Mouse (Mus musculus): ENCODE data around the gene Dnaaf5. TPM values are rescaled to one million over a fixed set of nuclear protein-coding genes. Genes with fewer than 3 reads are reported as not detected.

Gene Dnaaf5
- polyA plus RNA-seq, 1 experiment: 22.6 TPM

- Histone ChIP-seq H3K4me1 (ENCODE audit: control insufficient read depth, insufficient read depth, low read length) (no peaks in the 10 kb centered on the region), H3K9ac (ENCODE audit: low read depth, poor library complexity, severe bottlenecking) (no peak overlapping the region), H3K27ac (ENCODE audit: insufficient read depth, low read length) (no peak overlapping the region), H3K9me3 (replicated peaks; ENCODE audit: control insufficient read depth, insufficient read depth, low read length, poor library complexity, severe bottlenecking) (peaks cover 5% of the 10 kb centered on the region), H3K4me3 (ENCODE audit: low read depth, low read length) (no peak overlapping the region), H3K36me3 (ENCODE audit: control insufficient read depth, insufficient read depth, low read length, poor library complexity, severe bottlenecking) (peaks cover 19% of the 10 kb centered on the region), H3K27me3 (ENCODE audit: control insufficient read depth, insufficient read depth, low read length, poor library complexity, severe bottlenecking) (no peaks in the 10 kb centered on the region)
- TF ChIP-seq EP300 (IDR thresholded peaks at IDR 0.05; ENCODE audit: insufficient read depth, low read depth, low read length) (no peak), CTCF (IDR thresholded peaks at IDR 0.05; ENCODE audit: low read depth, low read length) (no peak), POLR2A (IDR thresholded peaks at IDR 0.05; ENCODE audit: insufficient read depth, low read length) (no peak)
Observed at GRCm38 (mm10) chr5:139216774-139217173, 66.8 kb downstream of the Dnaaf5 start.

DNA sequence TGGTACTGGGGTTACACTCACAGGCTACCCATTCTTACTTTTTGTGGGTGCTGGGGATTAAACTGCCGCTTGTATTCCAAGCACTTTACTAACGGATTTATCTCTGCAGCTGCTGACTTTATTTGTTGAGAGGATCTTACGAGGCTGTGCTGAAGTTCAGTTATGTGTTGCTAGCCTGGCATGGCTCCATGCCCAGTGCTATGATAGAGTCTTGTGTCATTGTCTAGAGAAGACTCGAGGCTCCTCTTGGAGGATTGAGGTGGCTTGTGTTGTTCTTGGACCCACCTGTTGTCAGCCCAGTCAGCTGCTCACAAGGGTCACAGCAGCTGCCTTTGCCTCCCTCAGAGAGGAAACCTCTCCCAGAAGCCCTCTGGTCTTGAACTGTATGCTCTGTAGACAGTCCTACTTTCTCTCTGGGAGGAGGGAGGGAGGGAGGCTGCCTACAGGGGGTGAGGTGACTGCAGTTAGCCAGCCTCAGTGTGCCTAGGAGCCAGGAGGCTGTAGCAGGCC lies 70.0 kb downstream of the Dnaaf5 start:
- TF ChIP-seq POLR2A (IDR thresholded peaks at IDR 0.05; ENCODE audit: insufficient read depth, low read length) (no peak), CTCF (IDR thresholded peaks at IDR 0.05; ENCODE audit: low read depth, low read length) (no peak), EP300 (IDR thresholded peaks at IDR 0.05; ENCODE audit: insufficient read depth, low read depth, low read length) (no peak)
- H3K9ac ChIP-seq (ENCODE audit: low read depth, poor library complexity, severe bottlenecking): no peak overlapping the region
- no peak overlapping the region for H3K4me3 ChIP-seq (ENCODE audit: low read depth, low read length)
- H3K9me3 ChIP-seq (replicated peaks; ENCODE audit: control insufficient read depth, insufficient read depth, low read length, poor library complexity, severe bottlenecking): no peaks in the 10 kb centered on the region
- no peaks in the 10 kb centered on the region for H3K27me3 ChIP-seq (ENCODE audit: control insufficient read depth, insufficient read depth, low read length, poor library complexity, severe bottlenecking)
- no peaks in the 10 kb centered on the region for H3K4me1 ChIP-seq (ENCODE audit: control insufficient read depth, insufficient read depth, low read length)
- H3K27ac ChIP-seq (ENCODE audit: insufficient read depth, low read length): no peak overlapping the region
- peaks cover 29% of the 10 kb centered on the region for H3K36me3 ChIP-seq (ENCODE audit: control insufficient read depth, insufficient read depth, low read length, poor library complexity, severe bottlenecking)

GRCm38 (mm10) chr5:139220610-139221009 lies 70.6 kb downstream of the Dnaaf5 start:
- H3K9me3 ChIP-seq (replicated peaks; ENCODE audit: control insufficient read depth, insufficient read depth, low read length, poor library complexity, severe bottlenecking): no peaks in the 10 kb centered on the region
- H3K4me1 ChIP-seq (ENCODE audit: control insufficient read depth, insufficient read depth, low read length): no peaks in the 10 kb centered on the region
- peaks cover 30% of the 10 kb centered on the region for H3K36me3 ChIP-seq (ENCODE audit: control insufficient read depth, insufficient read depth, low read length, poor library complexity, severe bottlenecking)
- H3K27me3 ChIP-seq (ENCODE audit: control insufficient read depth, insufficient read depth, low read length, poor library complexity, severe bottlenecking): no peaks in the 10 kb centered on the region
- H3K27ac ChIP-seq (ENCODE audit: insufficient read depth, low read length): no peak overlapping the region
- H3K9ac ChIP-seq (ENCODE audit: low read depth, poor library complexity, severe bottlenecking): no peak overlapping the region
- no peak for TF ChIP-seq POLR2A (IDR thresholded peaks at IDR 0.05; ENCODE audit: insufficient read depth, low read length)
- TF ChIP-seq EP300 (IDR thresholded peaks at IDR 0.05; ENCODE audit: insufficient read depth, low read depth, low read length): no peak
- no peak for TF ChIP-seq CTCF (IDR thresholded peaks at IDR 0.05; ENCODE audit: low read depth, low read length)
- no peak overlapping the region for H3K4me3 ChIP-seq (ENCODE audit: low read depth, low read length)

- no peak overlapping the region for H3K9ac ChIP-seq (ENCODE audit: low read depth, poor library complexity, severe bottlenecking)
- no peak for TF ChIP-seq EP300 (IDR thresholded peaks at IDR 0.05; ENCODE audit: insufficient read depth, low read depth, low read length)
- TF ChIP-seq CTCF (IDR thresholded peaks at IDR 0.05; ENCODE audit: low read depth, low read length): no peak
- no peak for TF ChIP-seq POLR2A (IDR thresholded peaks at IDR 0.05; ENCODE audit: insufficient read depth, low read length)
- H3K9me3 ChIP-seq (replicated peaks; ENCODE audit: control insufficient read depth, insufficient read depth, low read length, poor library complexity, severe bottlenecking): no peaks in the 10 kb centered on the region
- H3K36me3 ChIP-seq (ENCODE audit: control insufficient read depth, insufficient read depth, low read length, poor library complexity, severe bottlenecking): peaks cover 43% of the 10 kb centered on the region
- no peaks in the 10 kb centered on the region for H3K27me3 ChIP-seq (ENCODE audit: control insufficient read depth, insufficient read depth, low read length, poor library complexity, severe bottlenecking)
- H3K4me3 ChIP-seq (ENCODE audit: low read depth, low read length): no peak overlapping the region
- no peak overlapping the region for H3K27ac ChIP-seq (ENCODE audit: insufficient read depth, low read length)
- H3K4me1 ChIP-seq (ENCODE audit: control insufficient read depth, insufficient read depth, low read length): no peaks in the 10 kb centered on the region
Observed at GRCm38 (mm10) chr5:139223331-139223730, 73.3 kb downstream of the Dnaaf5 start.

DNA sequence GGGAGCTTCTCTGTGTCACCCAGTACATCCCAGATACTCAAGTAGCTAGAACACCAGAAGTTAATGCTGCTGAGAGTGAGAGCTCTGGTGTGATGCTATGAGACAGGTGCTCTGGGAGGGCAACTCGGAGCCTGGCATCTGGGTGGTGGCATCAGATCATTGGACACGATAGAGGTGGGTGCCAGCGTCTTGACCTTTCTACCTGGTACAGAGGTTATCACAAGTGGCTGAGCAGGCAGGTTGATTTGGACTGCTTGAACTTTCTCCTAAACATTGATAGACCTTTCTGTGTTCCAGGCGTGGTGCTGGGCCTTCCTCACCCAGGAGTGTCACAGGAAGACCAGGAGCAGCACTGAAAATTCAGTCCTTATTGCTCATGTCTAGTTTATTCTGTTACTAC lies 77.2 kb downstream of the Dnaaf5 start:
- TF ChIP-seq CTCF (IDR thresholded peaks at IDR 0.05; ENCODE audit: low read depth, low read length): no peak
- no peak for TF ChIP-seq POLR2A (IDR thresholded peaks at IDR 0.05; ENCODE audit: insufficient read depth, low read length)
- TF ChIP-seq EP300 (IDR thresholded peaks at IDR 0.05; ENCODE audit: insufficient read depth, low read depth, low read length): no peak
- no peak overlapping the region for H3K4me3 ChIP-seq (ENCODE audit: low read depth, low read length)
- H3K9ac ChIP-seq (ENCODE audit: low read depth, poor library complexity, severe bottlenecking): no peak overlapping the region
- no peak overlapping the region for H3K27ac ChIP-seq (ENCODE audit: insufficient read depth, low read length)
- H3K4me1 ChIP-seq (ENCODE audit: control insufficient read depth, insufficient read depth, low read length): no peaks in the 10 kb centered on the region
- no peaks in the 10 kb centered on the region for H3K27me3 ChIP-seq (ENCODE audit: control insufficient read depth, insufficient read depth, low read length, poor library complexity, severe bottlenecking)
- H3K36me3 ChIP-seq (ENCODE audit: control insufficient read depth, insufficient read depth, low read length, poor library complexity, severe bottlenecking): peaks cover 41% of the 10 kb centered on the region
- no peaks in the 10 kb centered on the region for H3K9me3 ChIP-seq (replicated peaks; ENCODE audit: control insufficient read depth, insufficient read depth, low read length, poor library complexity, severe bottlenecking)

- H3K27ac ChIP-seq (ENCODE audit: insufficient read depth, low read length): no peak overlapping the region
- peaks cover 41% of the 10 kb centered on the region for H3K36me3 ChIP-seq (ENCODE audit: control insufficient read depth, insufficient read depth, low read length, poor library complexity, severe bottlenecking)
- TF ChIP-seq POLR2A (IDR thresholded peaks at IDR 0.05; ENCODE audit: insufficient read depth, low read length) (no peak), EP300 (IDR thresholded peaks at IDR 0.05; ENCODE audit: insufficient read depth, low read depth, low read length) (no peak)
Observed at GRCm38 (mm10) chr5:139227645-139228044, 77.6 kb downstream of the Dnaaf5 start.

More at GRCm38 (mm10) chr5:139227645-139228044, 77.6 kb downstream of the Dnaaf5 start:
- Histone ChIP-seq H3K4me3 (ENCODE audit: low read depth, low read length) (no peak overlapping the region), H3K4me1 (ENCODE audit: control insufficient read depth, insufficient read depth, low read length) (no peaks in the 10 kb centered on the region), H3K9me3 (replicated peaks; ENCODE audit: control insufficient read depth, insufficient read depth, low read length, poor library complexity, severe bottlenecking) (no peaks in the 10 kb centered on the region), H3K9ac (ENCODE audit: low read depth, poor library complexity, severe bottlenecking) (no peak overlapping the region), H3K27me3 (ENCODE audit: control insufficient read depth, insufficient read depth, low read length, poor library complexity, severe bottlenecking) (no peaks in the 10 kb centered on the region)

All from ES-Bruce4 (cell line).